Mouse (Mus musculus): ENCODE measurements around the gene Vps26a.

DNA sequence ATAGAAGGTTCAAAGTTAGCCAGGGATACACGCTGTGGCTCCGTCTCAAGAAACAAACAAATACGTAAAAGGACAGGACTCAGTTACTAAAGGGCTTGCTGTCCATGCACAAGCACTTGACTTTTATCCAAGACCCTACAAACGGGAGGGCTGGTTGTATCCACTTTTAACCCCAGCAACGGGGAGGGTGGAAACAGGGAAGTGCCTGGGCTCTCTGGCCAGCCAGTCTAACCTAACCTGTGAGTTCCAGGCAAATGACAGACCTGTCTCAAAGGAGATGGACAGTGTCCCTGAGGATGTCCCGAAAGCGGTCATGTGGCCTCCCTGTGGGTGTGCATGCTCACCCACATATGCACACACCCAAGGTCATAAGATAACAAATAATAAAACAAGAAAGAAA lies 15.3 kb upstream of the Vps26a start:
- no peak for TF ChIP-seq CTCF (IDR thresholded peaks at IDR 0.05; ENCODE audit: control insufficient read depth, insufficient read depth, insufficient replicate concordance, low read depth, low read length)
- no peak for TF ChIP-seq POLR2A (IDR thresholded peaks at IDR 0.05; ENCODE audit: control insufficient read depth, low read depth, low read length)
